In genomic region chr14:60196884-60197283, GRCm38 (mm10) we compare ENCODE assay signal across 13 mouse cellular contexts. TPM values are rescaled to one million over a fixed set of nuclear protein-coding genes. Genes with fewer than 3 reads are reported as not detected.
DNase-seq lines count a peak whose midpoint lies in the region; ATAC-seq and TF ChIP-seq lines count a peak whose summit lies in the region.
"Had no signal": no experiment of that assay in that cellular context is flagged by ENCODE, and none has a peak within 500 bp of the region (broad histone marks: within the 10 kb centered on the region; RNA-seq: fewer than 3 reads in every experiment).

Gene Atp8a2, minus strand, starts transcription at chr14:60197179.

- no peak for TF ChIP-seq POLR2A in kidney, adult 2 months (IDR thresholded peaks at IDR 0.05; ENCODE audit: low read depth, low read length)

- no peak for ATAC-seq in forebrain, embryonic 16.5 days
- ATAC-seq in hindbrain, embryonic 15.5 days (ENCODE audit: low FRiP score, low read depth) = no peak
- no peak for ATAC-seq in midbrain, embryonic 15.5 days (replicated peaks)
- no peak for ATAC-seq in monocyte, adult 5-6 weeks (replicated peaks; ENCODE audit: insufficient number of reproducible peaks, low FRiP score, low TSS enrichment, poor library complexity, severe bottlenecking)

- H3K9me3 ChIP-seq in forebrain, embryonic 16.5 days (ENCODE audit: control insufficient read depth, low read length) = no peaks in the 10 kb centered on the region
- no peaks in the 10 kb centered on the region for H3K9me3 ChIP-seq in hindbrain, embryonic 15.5 days
- no peaks in the 10 kb centered on the region for H3K9me3 ChIP-seq in midbrain, embryonic 15.5 days
- H3K9me3 ChIP-seq: embryonic facial prominence, embryonic 12.5 days; limb, embryonic 13.5 days had no signal

- no peak for TF ChIP-seq CTCF in kidney, adult 2 months (conservative IDR thresholded peaks at IDR 0.05; ENCODE audit: insufficient read depth, insufficient read length, low read depth, low read length)

- H3K27ac ChIP-seq in forebrain, embryonic 16.5 days (ENCODE audit: low read length) = 0 out of 2 replicates have a peak within 1 kb of the TSS, but pooled peaks have one; percentile 23
- H3K27ac ChIP-seq in hindbrain, embryonic 15.5 days (replicated peaks) = no peak within 1 kb of the TSS
- H3K27ac ChIP-seq in midbrain, embryonic 15.5 days = no peak within 1 kb of the TSS
- H3K27ac ChIP-seq in kidney, adult 2 months (ENCODE audit: insufficient read depth, low read depth, low read length) = no peak within 1 kb of the TSS
- H3K27ac ChIP-seq: embryonic facial prominence, embryonic 12.5 days; limb, embryonic 13.5 days had no signal

- H3K27me3 ChIP-seq in forebrain, embryonic 16.5 days (replicated peaks; ENCODE audit: control insufficient read depth, insufficient read depth, low read length) = no peaks in the 10 kb centered on the region
- H3K27me3 ChIP-seq in hindbrain, embryonic 15.5 days = no peaks in the 10 kb centered on the region
- no peaks in the 10 kb centered on the region for H3K27me3 ChIP-seq in midbrain, embryonic 15.5 days (replicated peaks)
- H3K27me3 ChIP-seq in kidney, adult 2 months (replicated peaks; ENCODE audit: control insufficient read depth, insufficient read depth, low read length) = no peaks in the 10 kb centered on the region
- H3K27me3 ChIP-seq: embryonic facial prominence, embryonic 12.5 days; limb, embryonic 13.5 days had no signal

- H3K4me3 ChIP-seq in forebrain, embryonic 16.5 days (replicated peaks; ENCODE audit: low read length) = no peak within 1 kb of the TSS
- no peak within 1 kb of the TSS for H3K4me3 ChIP-seq in hindbrain, embryonic 15.5 days
- no peak within 1 kb of the TSS for H3K4me3 ChIP-seq in midbrain, embryonic 15.5 days
- H3K4me3 ChIP-seq in kidney, adult 2 months (ENCODE audit: insufficient read depth, low read depth, low read length) = no peak within 1 kb of the TSS
- H3K4me3 ChIP-seq: embryonic facial prominence, embryonic 12.5 days; limb, embryonic 13.5 days; myocyte had no signal

- H3K4me1 ChIP-seq in forebrain, embryonic 16.5 days (replicated peaks; ENCODE audit: control insufficient read depth, insufficient read depth, low read length) = peaks cover 7% of the 10 kb centered on the region; the same call in 1 of the 2 replicates
- H3K4me1 ChIP-seq in hindbrain, embryonic 15.5 days (replicated peaks) = no peaks in the 10 kb centered on the region
- H3K4me1 ChIP-seq in midbrain, embryonic 15.5 days = no peaks in the 10 kb centered on the region
- H3K4me1 ChIP-seq in kidney, adult 2 months (ENCODE audit: control insufficient read depth, insufficient read depth, low read length) = no peaks in the 10 kb centered on the region
- H3K4me1 ChIP-seq: embryonic facial prominence, embryonic 12.5 days; limb, embryonic 13.5 days had no signal

- H3K9ac ChIP-seq in forebrain, embryonic 16.5 days (replicated peaks; ENCODE audit: low read depth, low read length) = no peak within 1 kb of the TSS
- no peak within 1 kb of the TSS for H3K9ac ChIP-seq in hindbrain, embryonic 15.5 days
- no peak within 1 kb of the TSS for H3K9ac ChIP-seq in midbrain, embryonic 15.5 days
- H3K9ac ChIP-seq: embryonic facial prominence, embryonic 12.5 days; limb, embryonic 13.5 days had no signal

- no peak within 1 kb of the TSS for H3K4me2 ChIP-seq in forebrain, embryonic 16.5 days (ENCODE audit: low read length)
- no peak within 1 kb of the TSS for H3K4me2 ChIP-seq in hindbrain, embryonic 15.5 days
- no peak within 1 kb of the TSS for H3K4me2 ChIP-seq in midbrain, embryonic 15.5 days
- H3K4me2 ChIP-seq: embryonic facial prominence, embryonic 12.5 days; limb, embryonic 13.5 days had no signal

- 64% methylated on average over 7 of the region's 7 CpGs for WGBS in forebrain, embryonic 16.5 days
- WGBS in hindbrain, embryonic 15.5 days = 87% methylated on average over 7 of the region's 7 CpGs
- WGBS in midbrain, embryonic 15.5 days = 83% methylated on average over 7 of the region's 7 CpGs
- WGBS in kidney, adult 2 months = 72% methylated on average over 7 of the region's 7 CpGs

- no peak for DNase-seq in layer of hippocampus, adult 18-20 months (ENCODE audit: low spot score in 2 of 2)
- DNase-seq in layer of hippocampus, adult 9-11 months = no peak
- DNase-seq in kidney, adult 2 months = no peak
- DNase-seq: cerebellum, adult 18-20 months; kidney, adult 18-20 months; thymus, postnatal 14 days had no signal

- no peaks in the 10 kb centered on the region for H3K36me3 ChIP-seq in forebrain, embryonic 16.5 days (ENCODE audit: control insufficient read depth, insufficient read depth)
- no peaks in the 10 kb centered on the region for H3K36me3 ChIP-seq in hindbrain, embryonic 15.5 days
- H3K36me3 ChIP-seq in midbrain, embryonic 15.5 days (replicated peaks) = no peaks in the 10 kb centered on the region
- no peaks in the 10 kb centered on the region for H3K36me3 ChIP-seq in kidney, adult 2 months (ENCODE audit: control insufficient read depth, insufficient read depth, low read length)
- H3K36me3 ChIP-seq: embryonic facial prominence, embryonic 12.5 days; limb, embryonic 13.5 days had no signal

RNA-seq across cellular contexts. Expression of gene Atp8a2, which starts in this region (rescaled TPM):
- 10 to 100 TPM; 42.5 to 44.8 TPM for total RNA-seq in layer of hippocampus, adult 18-20 months (2021)
- 36.3 and 47.2 TPM in 2 replicates for polyA plus RNA-seq in forebrain, embryonic 16.5 days (2015; fragmentation: Nextera tagmentation; extraction: Ambion mirVana)
- 42.8 and 46.8 TPM in 2 replicates for polyA plus RNA-seq in hindbrain, embryonic 15.5 days (2015; fragmentation: Nextera tagmentation; extraction: Ambion mirVana)
- 46.7 and 49.6 TPM in 2 replicates for polyA plus RNA-seq in midbrain, embryonic 15.5 days (2015; fragmentation: Nextera tagmentation; extraction: Ambion mirVana)
- 0.24 and 0.36 TPM in 2 replicates for polyA plus RNA-seq in kidney, adult 2 months (2012; rRNA removed)
- total RNA-seq in monocyte, adult 5-6 weeks (2017) = 0.57 to 0.85 TPM (median 0.78 TPM) in 3 replicates

Comparison
In these comparisons a context has a peak if more than half of its experiments do, and no peak if none do; other contexts are left out.
1. RNA of gene Atp8a2 (total RNA-seq): 42.5 to 44.8 TPM in layer of hippocampus, adult 18-20 months; 0.57 to 0.85 TPM in monocyte, adult 5-6 weeks; every median in the first group is over 10 times any median in the second.
2. RNA of gene Atp8a2 (polyA plus RNA-seq): 46.7 to 49.6 TPM in midbrain, embryonic 15.5 days, 36.3 to 47.2 TPM in forebrain, embryonic 16.5 days and 42.8 to 46.8 TPM in hindbrain, embryonic 15.5 days; 0.24 to 0.36 TPM in kidney, adult 2 months; every median in the first group is over 10 times any median in the second.